Mouse (Mus musculus) midbrain, embryonic 13.5 days (tissue): ENCODE measurements at regions not wholly inside any gene's neighbourhood (a gene's known extent, or its start where the extent isn't known, plus 50 kb on each side); places are given as distances from the start of the nearest gene placed in this dataset.

Experiments used
- ATAC-seq: fragments of 200-750 bp; cut with Nextera tagmentation; 2 replicates; pipeline ENCODE4 v1.8.0; 2017; ENCODE audit warnings: mild to moderate bottlenecking, moderate TSS enrichment, moderate library complexity
- H3K27ac ChIP-seq: fragments of 300-500 bp; sonication (generic); 2 replicates; pipeline ENCODE4 v1.5.1; 2015; ENCODE audit warnings: inconsistent platforms, mild to moderate bottlenecking, moderate library complexity
- H3K27me3 ChIP-seq: fragments of 300-500 bp; sonication (generic); 2 replicates; pipeline ENCODE4 v1.6.1; 2015; ENCODE audit warnings: mild to moderate bottlenecking, inconsistent platforms
- H3K36me3 ChIP-seq: fragments of 300-500 bp; sonication (generic); 2 replicates; pipeline ENCODE4 v1.6.1; 2015; ENCODE audit warnings: mild to moderate bottlenecking, inconsistent platforms
- H3K4me1 ChIP-seq: fragments of 300-500 bp; sonication (generic); replicated peaks from 2 replicates; pipeline ENCODE4 v1.6.1; 2015; ENCODE audit warnings: inconsistent platforms
- H3K4me2 ChIP-seq: fragments of 300-500 bp; sonication (generic); replicated peaks from 2 replicates; pipeline ENCODE4 v1.6.1; 2015; ENCODE audit warnings: moderate library complexity, mild to moderate bottlenecking, inconsistent platforms
- H3K4me3 ChIP-seq: fragments of 300-500 bp; sonication (generic); replicated peaks from 2 replicates; pipeline ENCODE4 v1.5.1; 2015; ENCODE audit warnings: mild to moderate bottlenecking, inconsistent platforms
- H3K9ac ChIP-seq: fragments of 300-500 bp; sonication (generic); replicated peaks from 2 replicates; pipeline ENCODE4 v1.6.1; 2015; ENCODE audit warnings: mild to moderate bottlenecking, inconsistent platforms
- H3K9me3 ChIP-seq: fragments of 300-500 bp; sonication (generic); 2 replicates; pipeline ENCODE4 v1.6.1; 2016; ENCODE audit warnings: mild to moderate bottlenecking, inconsistent platforms
- WGBS: fragments of 180-500 bp; shearing (Covaris S2); methylation state at CpG from one replicate; pipeline ENCODE4 v1.1.7; 2015; 5-methylcytosine and 5-hydroxymethylcytosine counted together

DNA sequence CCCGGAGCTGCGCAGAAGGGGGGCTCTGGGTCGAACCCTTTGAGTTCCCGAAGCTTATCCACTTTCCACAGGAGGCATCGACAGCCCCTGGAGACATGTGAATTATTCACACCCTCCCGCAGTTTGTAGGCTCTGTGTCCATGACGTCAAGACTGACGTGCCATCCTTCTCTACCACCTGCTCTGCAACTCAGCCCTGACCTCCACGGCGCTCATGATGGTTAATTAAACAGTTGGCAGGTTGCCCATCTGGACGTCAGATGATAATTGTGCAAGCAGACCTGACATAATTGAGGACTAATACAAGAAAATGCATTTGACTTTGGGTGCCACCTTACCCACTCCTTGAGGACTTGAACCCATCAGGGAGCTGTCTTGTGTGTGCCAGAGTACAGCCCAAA, 121.1 kb upstream of the Ppp1r26 start:
- Histone ChIP-seq H3K36me3 (no peaks in the 10 kb centered on the region), H3K27me3 (no peaks in the 10 kb centered on the region), H3K4me2 (no peak overlapping the region), H3K4me1 (peaks cover 24% of the 10 kb centered on the region), H3K9me3 (no peaks in the 10 kb centered on the region), H3K27ac (no peak overlapping the region), H3K9ac (no peak overlapping the region), H3K4me3 (no peak overlapping the region)
- 59% methylated on average over 11 of the region's 11 CpGs for WGBS
- no peak for ATAC-seq

GRCm38 (mm10) chr2:28326056-28326455, 120.5 kb upstream of the Ppp1r26 start:
- H3K4me1 ChIP-seq, result peaks cover 24% of the 10 kb centered on the region
- no peak overlapping the region for H3K4me2 ChIP-seq
- no peak overlapping the region for H3K9ac ChIP-seq
- 79% methylated on average over 6 of the region's 6 CpGs for WGBS
- H3K36me3 ChIP-seq, result no peaks in the 10 kb centered on the region
- no peaks in the 10 kb centered on the region for H3K9me3 ChIP-seq
- H3K27me3 ChIP-seq, result no peaks in the 10 kb centered on the region
- H3K4me3 ChIP-seq, result no peak overlapping the region
- H3K27ac ChIP-seq, result 0 out of 2 replicates have a peak overlapping the region, but pooled peaks have one; percentile 5
- ATAC-seq, result no peak

DNA sequence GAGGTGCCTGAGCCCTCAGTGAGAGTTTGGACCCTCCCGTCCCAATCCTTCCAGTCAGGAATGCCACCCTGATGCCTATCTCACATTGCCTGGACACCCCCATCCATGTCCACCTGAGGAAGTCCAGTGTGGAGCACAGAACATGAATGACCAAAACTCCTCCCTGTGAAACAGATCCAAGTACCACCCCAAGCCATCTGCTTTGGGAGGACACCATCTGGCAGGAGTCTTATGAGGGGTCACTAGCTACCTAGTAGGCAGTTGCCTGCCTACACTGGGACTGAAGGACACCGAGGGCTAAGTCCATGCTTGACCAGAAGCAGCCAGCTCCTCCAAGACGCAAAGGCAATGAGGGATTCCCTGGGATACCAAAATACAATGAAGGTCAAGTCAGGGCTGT, 119.9 kb upstream of the Ppp1r26 start:
- Histone ChIP-seq H3K27ac (0 out of 2 replicates have a peak overlapping the region, but pooled peaks have one; percentile 5), H3K4me2 (no peak overlapping the region), H3K4me1 (peaks cover 24% of the 10 kb centered on the region), H3K9ac (no peak overlapping the region), H3K36me3 (no peaks in the 10 kb centered on the region), H3K9me3 (no peaks in the 10 kb centered on the region), H3K4me3 (no peak overlapping the region), H3K27me3 (no peaks in the 10 kb centered on the region)
- 92% methylated on average over 3 of the region's 3 CpGs for WGBS
- no peak for ATAC-seq

GRCm38 (mm10) chr2:28329130-28329529, 117.5 kb upstream of the Ppp1r26 start:
- ATAC-seq, result peak; percentile 51

DNA sequence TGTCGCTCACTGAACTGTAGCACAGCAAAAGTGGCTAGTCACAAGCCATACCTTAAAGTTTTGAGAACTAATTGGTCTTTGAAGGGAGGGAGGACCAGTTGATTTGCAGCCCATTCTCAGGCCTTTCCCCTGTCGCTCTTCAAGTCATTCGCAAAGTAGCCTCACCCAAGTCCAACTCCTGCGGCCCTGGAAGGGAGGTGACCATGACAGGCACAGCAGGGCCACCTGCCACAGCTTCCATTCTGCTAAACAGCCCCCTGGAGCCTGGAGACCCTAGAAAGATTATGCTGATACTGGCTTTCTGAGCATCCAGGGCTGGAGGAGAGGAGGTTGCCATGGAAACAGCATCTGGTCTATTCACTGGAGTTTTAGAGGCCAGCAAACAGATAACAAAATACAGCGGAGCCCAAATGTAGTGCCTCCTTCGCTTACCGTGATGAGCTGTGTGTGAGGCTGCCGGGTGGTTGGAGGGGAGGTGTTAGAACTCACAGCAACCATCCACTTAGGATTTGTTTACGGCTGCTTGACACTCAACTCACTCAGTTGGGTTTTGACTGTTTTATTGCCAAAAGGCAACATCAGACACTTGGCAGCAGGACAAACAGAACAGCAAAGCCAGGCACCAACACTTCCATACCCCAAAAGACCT, 111.3 kb upstream of the Ppp1r26 start:
- no peak overlapping the region for H3K4me3 ChIP-seq
- no peak overlapping the region for H3K9ac ChIP-seq
- no peaks in the 10 kb centered on the region for H3K9me3 ChIP-seq
- no peak overlapping the region for H3K4me2 ChIP-seq
- no peaks in the 10 kb centered on the region for H3K36me3 ChIP-seq
- H3K27ac ChIP-seq, result peak overlapping the region; percentile 47; the same call in 1 of the 2 replicates
- H3K4me1 ChIP-seq, result peaks cover 30% of the 10 kb centered on the region
- ATAC-seq, result peak; percentile 64
- 33% methylated on average over 9 of the region's 9 CpGs for WGBS
- H3K27me3 ChIP-seq, result no peaks in the 10 kb centered on the region

More at GRCm38 (mm10) chr2:28329130-28329529, 117.5 kb upstream of the Ppp1r26 start:
- H3K27ac ChIP-seq, result 0 out of 2 replicates have a peak overlapping the region, but pooled peaks have one; percentile 44
- H3K4me3 ChIP-seq, result no peak overlapping the region
- no peaks in the 10 kb centered on the region for H3K36me3 ChIP-seq
- no peaks in the 10 kb centered on the region for H3K9me3 ChIP-seq
- H3K4me1 ChIP-seq, result peaks cover 24% of the 10 kb centered on the region
- no peak overlapping the region for H3K4me2 ChIP-seq
- 78% methylated on average over 5 of the region's 5 CpGs for WGBS
- no peaks in the 10 kb centered on the region for H3K27me3 ChIP-seq
- no peak overlapping the region for H3K9ac ChIP-seq

- H3K4me3 ChIP-seq, result no peak overlapping the region
- 50% methylated on average over 3 of the region's 3 CpGs for WGBS
- H3K27ac ChIP-seq, result peak overlapping the region; percentile 47; the same call in 1 of the 2 replicates
- H3K27me3 ChIP-seq, result no peaks in the 10 kb centered on the region
- H3K4me1 ChIP-seq, result peaks cover 30% of the 10 kb centered on the region
- H3K36me3 ChIP-seq, result no peaks in the 10 kb centered on the region
- H3K9ac ChIP-seq, result no peak overlapping the region
- no peak overlapping the region for H3K4me2 ChIP-seq
- H3K9me3 ChIP-seq, result no peaks in the 10 kb centered on the region
- ATAC-seq, result peak; percentile 34; the same call in 1 of the 2 replicates
Observed at GRCm38 (mm10) chr2:28335810-28336209, 110.8 kb upstream of the Ppp1r26 start.

DNA sequence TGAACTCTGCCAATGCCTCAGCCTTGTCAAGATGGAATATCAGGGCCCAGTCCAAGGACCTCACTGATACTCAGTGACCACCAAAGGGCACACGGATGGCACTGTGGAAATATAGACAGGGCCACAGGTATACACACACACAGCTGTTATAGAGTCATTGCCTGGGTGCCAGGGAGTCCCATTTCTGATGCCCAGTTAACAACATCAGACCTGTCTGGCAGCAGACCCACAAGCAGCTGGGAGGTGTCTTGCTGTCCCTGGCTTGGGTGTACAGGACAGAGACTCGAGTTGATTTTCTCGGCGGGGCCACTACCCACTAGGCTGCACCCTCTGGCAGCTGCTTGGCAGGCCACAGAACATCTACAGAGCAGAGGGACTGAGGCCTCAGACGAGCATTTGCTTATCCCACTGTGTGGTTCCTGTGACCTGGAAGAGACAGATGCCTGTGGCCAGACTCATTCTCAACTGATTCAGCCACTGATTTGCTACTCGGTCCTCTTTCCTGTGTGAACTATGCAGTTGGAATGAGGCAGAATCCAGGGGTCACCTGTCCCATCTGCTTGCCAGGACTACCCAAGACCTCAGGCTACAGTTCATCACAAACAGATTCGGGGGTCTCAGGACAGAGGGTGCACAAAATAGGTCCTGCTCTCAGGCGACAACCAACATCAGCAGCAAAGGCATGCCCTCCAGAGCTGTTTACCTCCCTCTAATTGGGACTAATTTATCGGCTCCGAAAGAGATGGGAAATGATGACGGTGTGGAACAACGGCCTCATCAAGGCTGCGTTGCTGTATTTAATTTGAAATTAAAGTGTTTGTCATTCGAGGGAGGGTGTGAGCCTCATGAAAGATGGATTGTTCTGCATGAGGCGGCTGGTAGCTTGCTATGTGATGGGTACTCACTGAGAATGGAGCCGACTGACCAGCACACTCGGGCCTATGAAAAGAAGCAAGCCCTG, 110.0 kb upstream of the Ppp1r26 start:
- H3K9ac ChIP-seq, result no peak overlapping the region
- no peak overlapping the region for H3K4me2 ChIP-seq
- H3K4me1 ChIP-seq, result peaks cover 30% of the 10 kb centered on the region
- no peaks in the 10 kb centered on the region for H3K9me3 ChIP-seq
- H3K4me3 ChIP-seq, result no peak overlapping the region
- H3K27me3 ChIP-seq, result no peaks in the 10 kb centered on the region
- H3K27ac ChIP-seq, result no peak overlapping the region
- H3K36me3 ChIP-seq, result no peaks in the 10 kb centered on the region
- no peak for ATAC-seq
- 63% methylated on average over 17 of the region's 17 CpGs for WGBS

DNA sequence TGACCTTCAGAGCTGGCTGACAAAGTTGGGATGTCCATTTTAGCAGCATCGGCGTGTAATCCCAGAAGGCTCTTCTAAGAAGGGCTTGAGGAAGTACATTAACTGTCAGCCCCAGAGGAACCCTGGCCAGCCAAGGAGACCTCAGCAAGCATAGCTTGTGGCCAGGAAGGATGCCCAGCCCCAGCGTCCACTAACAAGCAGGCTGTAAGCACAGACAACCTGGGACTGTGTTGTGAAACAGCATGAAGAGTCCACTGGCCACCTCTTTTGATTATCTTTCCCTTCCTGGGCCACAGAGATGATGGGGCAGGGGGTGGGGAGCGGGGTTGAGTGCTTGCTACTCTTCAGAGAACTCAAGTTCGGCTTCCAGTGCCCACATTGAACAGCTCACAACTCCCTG, 109.0 kb upstream of the Ppp1r26 start:
- H3K27ac ChIP-seq, result no peak overlapping the region
- no peaks in the 10 kb centered on the region for H3K36me3 ChIP-seq
- no peak overlapping the region for H3K4me3 ChIP-seq
- no peak for ATAC-seq
- H3K4me1 ChIP-seq, result peaks cover 30% of the 10 kb centered on the region
- no peak overlapping the region for H3K4me2 ChIP-seq
- H3K9me3 ChIP-seq, result no peaks in the 10 kb centered on the region
- WGBS, result 88% methylated on average over 5 of the region's 5 CpGs
- no peaks in the 10 kb centered on the region for H3K27me3 ChIP-seq
- H3K9ac ChIP-seq, result no peak overlapping the region

DNA sequence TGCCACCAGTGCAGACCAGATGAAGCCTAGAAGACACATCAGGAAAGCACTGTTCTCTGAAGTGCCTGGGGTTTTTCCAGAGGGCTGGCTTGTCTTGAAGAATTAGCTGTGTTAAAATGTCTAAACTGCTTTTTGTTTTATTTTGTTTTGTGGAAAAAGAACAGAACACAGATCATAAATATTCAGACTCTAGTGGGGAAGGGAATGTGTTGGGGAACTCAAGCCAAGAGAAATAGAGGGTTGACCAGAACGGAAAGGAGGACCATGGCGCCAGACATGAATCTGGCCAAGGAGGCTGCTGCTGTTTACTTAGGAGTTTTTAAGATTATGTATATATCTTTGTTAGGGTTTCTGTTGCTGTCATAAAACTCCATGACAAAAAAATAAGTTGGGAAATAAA, 105.3 kb upstream of the Ppp1r26 start:
- Histone ChIP-seq H3K9ac (no peak overlapping the region), H3K9me3 (no peaks in the 10 kb centered on the region), H3K4me3 (no peak overlapping the region), H3K27ac (no peak overlapping the region), H3K36me3 (no peaks in the 10 kb centered on the region), H3K27me3 (no peaks in the 10 kb centered on the region), H3K4me2 (no peak overlapping the region), H3K4me1 (peaks cover 13% of the 10 kb centered on the region)
- 99% methylated on average over 2 of the region's 2 CpGs for WGBS
- ATAC-seq, result no peak

- H3K36me3 ChIP-seq, result no peaks in the 10 kb centered on the region
- no peak for ATAC-seq
- H3K4me2 ChIP-seq, result no peak overlapping the region
- no peak overlapping the region for H3K4me3 ChIP-seq
- H3K27ac ChIP-seq, result no peak overlapping the region
- 0 out of 2 replicates have a peak, but pooled peaks cover 4% of the 10 kb centered on the region for H3K4me1 ChIP-seq
- WGBS, result 63% methylated on average over 4 of the region's 4 CpGs
- H3K9me3 ChIP-seq, result no peaks in the 10 kb centered on the region
- no peaks in the 10 kb centered on the region for H3K27me3 ChIP-seq
- H3K9ac ChIP-seq, result no peak overlapping the region
Observed at GRCm38 (mm10) chr2:28348453-28348852, 98.1 kb upstream of the Ppp1r26 start.

- Histone ChIP-seq H3K36me3 (no peaks in the 10 kb centered on the region), H3K9me3 (no peaks in the 10 kb centered on the region), H3K27ac (no peak overlapping the region), H3K4me1 (0 out of 2 replicates have a peak, but pooled peaks cover 4% of the 10 kb centered on the region), H3K4me3 (no peak overlapping the region), H3K27me3 (no peaks in the 10 kb centered on the region), H3K4me2 (no peak overlapping the region), H3K9ac (no peak overlapping the region)
- WGBS, result 89% methylated on average over 8 of the region's 8 CpGs
- ATAC-seq, result no peak
Observed at GRCm38 (mm10) chr2:28349911-28350310, 96.7 kb upstream of the Ppp1r26 start.

DNA sequence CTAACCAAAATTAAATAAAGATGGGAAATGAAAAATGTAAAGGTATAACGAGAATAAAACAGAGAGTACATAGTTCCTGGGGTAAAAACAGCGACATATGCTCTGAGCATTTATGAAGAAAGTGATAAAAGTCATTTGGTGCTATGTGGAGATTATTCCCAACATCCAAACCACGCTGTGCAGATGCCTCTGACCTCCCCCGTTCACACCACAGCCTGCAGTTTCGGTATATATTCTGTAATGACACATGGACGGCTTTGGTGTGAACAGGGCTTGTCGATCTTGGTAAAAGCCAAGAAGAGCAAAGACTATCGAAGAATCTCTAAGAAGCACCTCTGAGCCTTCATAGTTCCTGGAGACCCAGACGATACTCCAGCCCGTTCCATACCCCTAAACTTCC, 95.2 kb upstream of the Ppp1r26 start:
- H3K4me1 ChIP-seq, result 0 out of 2 replicates have a peak, but pooled peaks cover 4% of the 10 kb centered on the region
- H3K9ac ChIP-seq, result no peak overlapping the region
- WGBS, result 95% methylated on average over 10 of the region's 10 CpGs

More for the DNA sequence above, 95.2 kb upstream of the Ppp1r26 start:
- ATAC-seq, result no peak
- Histone ChIP-seq H3K27me3 (no peaks in the 10 kb centered on the region), H3K36me3 (no peaks in the 10 kb centered on the region), H3K9me3 (no peaks in the 10 kb centered on the region), H3K4me3 (no peak overlapping the region), H3K4me2 (no peak overlapping the region), H3K27ac (no peak overlapping the region)
